Mouse (Mus musculus) lung, postnatal 0 days (tissue): ENCODE data around the gene Defb41.

Experiments used
- CTCF ChIP-seq: IDR thresholded peaks from 2 replicates; pipeline ENCODE4 v1.5.1; 2016; ENCODE audit warnings: antibody characterized with exemption, mild to moderate bottlenecking
- EP300 ChIP-seq: IDR thresholded peaks from 2 replicates; pipeline ENCODE4 v1.6.1; 2016; ENCODE audit warnings: antibody characterized with exemption, mild to moderate bottlenecking, control low read depth

DNA sequence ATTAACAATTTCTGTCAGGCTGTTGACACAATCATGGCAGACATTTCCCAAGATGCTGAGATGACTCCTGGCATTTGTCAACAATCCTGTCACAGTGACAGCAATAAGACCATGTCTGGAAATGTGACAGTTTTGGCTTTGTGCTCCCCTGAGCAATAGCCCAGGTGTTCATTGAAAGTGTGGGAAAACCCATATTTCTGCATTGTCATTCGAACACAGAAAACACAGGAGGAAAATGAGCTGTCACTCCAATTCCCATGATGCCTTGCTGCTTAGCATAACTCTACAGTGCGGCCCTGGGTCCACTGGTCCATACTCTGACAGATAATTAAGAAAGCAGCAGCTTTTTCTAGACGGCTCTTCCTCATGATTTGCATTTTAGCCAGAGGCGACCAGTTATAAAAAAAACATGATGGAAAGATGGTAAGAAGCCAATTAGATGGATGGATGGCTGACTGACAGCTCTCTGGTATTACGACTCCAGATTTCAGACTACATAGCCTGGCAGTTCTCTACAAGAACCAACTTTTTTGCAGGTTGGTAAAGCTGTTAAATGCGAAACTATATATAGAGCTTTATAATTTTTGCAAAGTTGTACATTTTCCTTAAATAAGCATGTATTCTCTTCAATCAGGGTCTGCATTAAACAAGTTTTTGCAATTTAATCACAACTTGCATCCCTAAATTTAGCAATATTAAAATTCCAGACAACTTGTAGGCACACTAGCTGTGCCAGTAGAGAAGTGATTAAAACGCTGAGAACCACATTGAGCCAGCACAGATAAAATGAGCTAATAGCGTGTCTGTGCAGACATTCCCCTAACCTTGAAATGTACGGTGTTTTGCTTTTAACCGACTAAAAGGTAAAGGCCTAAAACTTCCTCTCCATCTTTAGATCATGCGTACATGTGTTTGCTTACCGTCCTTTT, 42.9 kb upstream of the Defb41 start:
- TF ChIP-seq CTCF, result no peak
- no peak for TF ChIP-seq EP300
